Mouse (Mus musculus) midbrain, embryonic 11.5 days (tissue): ENCODE data around the gene Agbl5. TPM values are rescaled to one million over a fixed set of nuclear protein-coding genes. Genes with fewer than 3 reads are reported as not detected.

ENCODE experiments used
- ATAC-seq: fragments of 200-750 bp; cut with Nextera tagmentation; 2 replicates; pipeline ENCODE4 v1.8.0; 2017; ENCODE audit warnings: moderate TSS enrichment, moderate library complexity; ENCODE audit not compliant: low FRiP score
- DNase-seq: peaks from one replicate; pipeline ENCODE4 v3.0.0; 2015; ENCODE audit warnings: low spot score; ENCODE audit errors: missing footprints
- H3K27ac ChIP-seq: fragments of 300-500 bp; sonication (generic); 2 replicates; pipeline ENCODE4 v1.5.1; 2014; ENCODE audit warnings: low read depth, low read length
- H3K27me3 ChIP-seq: fragments of 300-500 bp; sonication (generic); 2 replicates; pipeline ENCODE4 v1.6.1; 2014; ENCODE audit warnings: mild to moderate bottlenecking, low read length, moderate library complexity, mixed read lengths; ENCODE audit not compliant: control insufficient read depth, insufficient read depth
- H3K36me3 ChIP-seq: fragments of 300-500 bp; sonication (generic); 2 replicates; pipeline ENCODE4 v1.6.1; 2014; ENCODE audit warnings: mild to moderate bottlenecking, low read length, moderate library complexity, mixed read lengths; ENCODE audit not compliant: control insufficient read depth, insufficient read depth
- H3K4me1 ChIP-seq: fragments of 300-500 bp; sonication (generic); 2 replicates; pipeline ENCODE4 v1.6.1; 2014; ENCODE audit warnings: low read length; ENCODE audit not compliant: control insufficient read depth, insufficient read depth
- H3K4me2 ChIP-seq: fragments of 300-500 bp; sonication (generic); 2 replicates; pipeline ENCODE4 v1.6.1; 2014; ENCODE audit warnings: mild to moderate bottlenecking, moderate library complexity
- H3K4me3 ChIP-seq: fragments of 300-500 bp; sonication (generic); 2 replicates; pipeline ENCODE4 v1.5.1; 2014; ENCODE audit warnings: low read depth, low read length
- H3K9ac ChIP-seq: fragments of 300-500 bp; sonication (generic); 2 replicates; pipeline ENCODE4 v1.6.1; 2014; ENCODE audit warnings: low read length
- H3K9me3 ChIP-seq: fragments of 300-500 bp; sonication (generic); 2 replicates; pipeline ENCODE4 v1.6.1; 2016; ENCODE audit warnings: low read length; ENCODE audit not compliant: control insufficient read depth
- WGBS: fragments of 180-500 bp; shearing (Covaris S2); extraction: QIAGEN DNeasy Blood & Tissue Kit; methylation state at CpG from one replicate; pipeline ENCODE4 v1.1.7; 2014; 5-methylcytosine and 5-hydroxymethylcytosine counted together
- polyA plus RNA-seq: library from polyadenylated mRNA; unstranded; fragments of >200 nt; fragmentation: Nextera tagmentation; extraction: Ambion mirVana; gene quantifications from 2 replicates; pipeline ENCODE4 v1.2.1, GENCODE M21; 2014

Gene Agbl5
- polyA plus RNA-seq, 1 experiment from 2014 or later = 22.0 TPM

- DNase-seq (no peak), ATAC-seq (no peak)
- H3K27me3 ChIP-seq = no peaks in the 10 kb centered on the region
- H3K4me2 ChIP-seq = no peak overlapping the region
- H3K4me3 ChIP-seq = no peak overlapping the region
- H3K27ac ChIP-seq = no peak overlapping the region
- H3K36me3 ChIP-seq = peaks cover 3% of the 10 kb centered on the region; the same call in 1 of the 2 replicates
- 53% methylated on average over 15 of the region's 15 CpGs for WGBS
- no peak overlapping the region for H3K9ac ChIP-seq
- no peaks in the 10 kb centered on the region for H3K9me3 ChIP-seq
- H3K4me1 ChIP-seq = no peaks in the 10 kb centered on the region
Observed at GRCm38 (mm10) chr5:30864322-30864721, 24.2 kb upstream of the Agbl5 start.

- no peak overlapping the region for H3K9ac ChIP-seq
- DNase-seq (no peak), ATAC-seq (no peak)
- H3K4me1 ChIP-seq = peaks cover 7% of the 10 kb centered on the region
- no peak overlapping the region for H3K4me3 ChIP-seq
- no peak overlapping the region for H3K27ac ChIP-seq
- 89% methylated on average over 3 of the region's 3 CpGs for WGBS
- no peaks in the 10 kb centered on the region for H3K9me3 ChIP-seq
- H3K27me3 ChIP-seq = no peaks in the 10 kb centered on the region
- H3K4me2 ChIP-seq = no peak overlapping the region
- peaks cover 5% of the 10 kb centered on the region for H3K36me3 ChIP-seq
Observed at GRCm38 (mm10) chr5:30866871-30867270, 21.6 kb upstream of the Agbl5 start.

DNA sequence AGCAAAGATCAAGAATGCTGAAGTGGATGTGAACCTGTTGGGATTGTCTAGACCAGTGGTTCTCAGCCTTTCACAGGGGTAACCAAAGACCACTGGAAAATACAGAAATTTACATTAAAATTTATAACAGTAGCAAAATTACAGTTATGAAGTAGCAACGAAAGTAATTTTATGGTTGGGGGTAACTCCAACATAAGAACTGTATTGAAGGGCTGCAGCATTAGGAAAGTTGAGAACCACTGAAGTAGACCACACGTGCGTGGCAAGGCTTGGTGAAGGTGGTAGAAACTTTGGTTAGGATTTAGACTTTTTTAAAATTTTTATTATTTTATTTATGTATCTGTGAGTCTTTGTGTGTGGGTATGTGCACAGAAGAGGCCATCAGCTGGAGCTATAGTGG lies 20.8 kb upstream of the Agbl5 start, which contains the start of gene Tmem214:
Gene Tmem214 (plus strand): TSS at position 301 of the 400 bp plus-strand sequence.
- Histone ChIP-seq H3K4me1 (peaks cover 7% of the 10 kb centered on the region), H3K4me2 (no peak within 1 kb of the TSS), H3K4me3 (no peak within 1 kb of the TSS), H3K9ac (no peak within 1 kb of the TSS), H3K9me3 (no peaks in the 10 kb centered on the region), H3K36me3 (peaks cover 10% of the 10 kb centered on the region), H3K27ac (no peak within 1 kb of the TSS), H3K27me3 (no peaks in the 10 kb centered on the region)
- WGBS = 93% methylated on average over 3 of the region's 3 CpGs
- no peak for ATAC-seq
- no peak for DNase-seq

DNA sequence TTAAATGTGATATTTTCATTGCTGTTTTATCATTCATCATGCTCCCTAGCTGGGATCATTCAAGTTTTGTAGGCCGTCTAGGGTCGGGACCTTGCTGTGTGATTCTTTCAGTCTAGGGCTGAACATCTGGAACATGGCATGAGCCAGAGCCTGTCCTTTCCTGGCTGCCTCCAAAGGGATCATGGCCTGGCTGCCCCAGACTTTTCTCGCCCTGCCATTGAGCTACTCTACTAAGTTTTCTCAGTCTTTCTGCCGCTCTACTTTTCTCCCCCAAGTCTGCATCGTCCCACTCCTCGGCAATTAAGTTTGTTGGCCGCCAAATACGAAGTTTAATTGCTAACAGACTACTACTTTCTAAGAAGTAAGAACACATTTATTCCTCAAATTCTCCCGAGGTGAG lies 19.5 kb upstream of the Agbl5 start:
- peak overlapping the region; percentile 72 for H3K4me2 ChIP-seq
- H3K27me3 ChIP-seq = no peaks in the 10 kb centered on the region
- peak overlapping the region; percentile 88 for H3K9ac ChIP-seq
- no peak overlapping the region for H3K27ac ChIP-seq
- peak; percentile 49 for ATAC-seq
- 24% methylated on average over 9 of the region's 9 CpGs for WGBS
- H3K4me1 ChIP-seq = peaks cover 7% of the 10 kb centered on the region
- DNase-seq = peak; percentile 95
- peak overlapping the region; percentile 94 for H3K4me3 ChIP-seq
- H3K9me3 ChIP-seq = no peaks in the 10 kb centered on the region
- H3K36me3 ChIP-seq = peaks cover 16% of the 10 kb centered on the region

GRCm38 (mm10) chr5:30869405-30870130 lies 18.9 kb upstream of the Agbl5 start:
- Histone ChIP-seq H3K4me3 (peak overlapping the region; percentile 94), H3K27ac (no peak overlapping the region), H3K27me3 (no peaks in the 10 kb centered on the region), H3K36me3 (peaks cover 20% of the 10 kb centered on the region), H3K4me1 (peaks cover 7% of the 10 kb centered on the region), H3K9ac (peak overlapping the region; percentile 88), H3K9me3 (no peaks in the 10 kb centered on the region), H3K4me2 (peak overlapping the region; percentile 72)
- WGBS = under 1% methylated on average over 63 of the region's 63 CpGs
- ATAC-seq (peak; percentile 92), DNase-seq (peak; percentile 98)

- peaks cover 7% of the 10 kb centered on the region for H3K4me1 ChIP-seq
- DNase-seq (no peak), ATAC-seq (no peak)
- no peak overlapping the region for H3K27ac ChIP-seq
- peak overlapping the region; percentile 72 for H3K4me2 ChIP-seq
- H3K36me3 ChIP-seq = peaks cover 20% of the 10 kb centered on the region
- H3K9ac ChIP-seq = peak overlapping the region; percentile 88
- 32% methylated on average over 2 of the region's 2 CpGs for WGBS
- H3K4me3 ChIP-seq = peak overlapping the region; percentile 94
- H3K27me3 ChIP-seq = no peaks in the 10 kb centered on the region
- no peaks in the 10 kb centered on the region for H3K9me3 ChIP-seq
Observed at GRCm38 (mm10) chr5:30870131-30870406, 18.4 kb upstream of the Agbl5 start.

- H3K9me3 ChIP-seq = no peaks in the 10 kb centered on the region
- H3K36me3 ChIP-seq = peaks cover 36% of the 10 kb centered on the region
- WGBS = 87% methylated on average over 9 of the region's 9 CpGs
- peaks cover 7% of the 10 kb centered on the region for H3K4me1 ChIP-seq
- no peak overlapping the region for H3K27ac ChIP-seq
- DNase-seq (no peak), ATAC-seq (no peak)
- no peak overlapping the region for H3K9ac ChIP-seq
- no peaks in the 10 kb centered on the region for H3K27me3 ChIP-seq
- no peak overlapping the region for H3K4me2 ChIP-seq
- no peak overlapping the region for H3K4me3 ChIP-seq
Observed at GRCm38 (mm10) chr5:30872574-30872973, 15.9 kb upstream of the Agbl5 start.

- H3K4me2 ChIP-seq = no peak overlapping the region
- H3K36me3 ChIP-seq = peaks cover 38% of the 10 kb centered on the region
- no peak overlapping the region for H3K27ac ChIP-seq
- H3K9me3 ChIP-seq = no peaks in the 10 kb centered on the region
- no peaks in the 10 kb centered on the region for H3K27me3 ChIP-seq
- H3K4me3 ChIP-seq = no peak overlapping the region
- no peak overlapping the region for H3K9ac ChIP-seq
- DNase-seq (no peak), ATAC-seq (no peak)
- WGBS = 91% methylated on average over 7 of the region's 7 CpGs
- peaks cover 7% of the 10 kb centered on the region for H3K4me1 ChIP-seq
Observed at GRCm38 (mm10) chr5:30874365-30874764, 14.1 kb upstream of the Agbl5 start.

DNA sequence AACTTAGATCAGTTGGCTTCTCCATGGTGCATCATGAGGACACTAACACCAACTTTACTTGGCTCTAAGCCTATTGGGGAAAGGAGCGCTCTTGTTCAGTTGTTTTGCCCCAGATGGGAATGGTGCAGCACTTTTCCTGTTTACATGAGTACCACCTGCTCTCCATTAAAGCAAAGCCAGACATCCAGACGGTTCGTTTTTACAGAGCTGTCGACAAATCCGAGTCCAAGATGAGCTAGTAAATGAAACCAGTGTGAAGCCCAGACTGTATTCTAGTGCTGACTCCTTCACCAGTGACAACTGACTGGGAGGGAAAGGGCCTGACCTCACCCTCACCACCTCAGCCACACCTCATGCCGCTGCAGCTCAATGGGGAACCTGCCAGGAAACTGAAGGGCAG lies 9.9 kb upstream of the Agbl5 start:
- no peak for ATAC-seq

More for the DNA sequence above, 9.9 kb upstream of the Agbl5 start:
- H3K27ac ChIP-seq = no peak overlapping the region
- H3K4me3 ChIP-seq = no peak overlapping the region
- H3K9me3 ChIP-seq = no peaks in the 10 kb centered on the region
- no peak for DNase-seq
- H3K36me3 ChIP-seq = peaks cover 25% of the 10 kb centered on the region
- 67% methylated on average over 6 of the region's 6 CpGs for WGBS
- no peaks in the 10 kb centered on the region for H3K4me1 ChIP-seq
- H3K27me3 ChIP-seq = no peaks in the 10 kb centered on the region
- no peak overlapping the region for H3K4me2 ChIP-seq
- H3K9ac ChIP-seq = no peak overlapping the region
